Mouse (Mus musculus) neural tube, embryonic 11.5 days (tissue): ENCODE results near the gene Tnfrsf9. TPM values are rescaled to one million over a fixed set of nuclear protein-coding genes. Genes with fewer than 3 reads are reported as not detected.

Source experiments
- ATAC-seq: fragments of 200-750 bp; cut with Nextera tagmentation; 2 replicates; pipeline ENCODE4 v1.8.0; 2017; ENCODE audit warnings: moderate number of reproducible peaks, mild to moderate bottlenecking, moderate TSS enrichment, moderate library complexity; ENCODE audit not compliant: insufficient read depth, low FRiP score, low TSS enrichment
- DNase-seq: peaks from one replicate; pipeline ENCODE4 v3.0.0-alpha.2; 2015; ENCODE audit warnings: low spot score
- H3K27ac ChIP-seq: fragments of 300-500 bp; sonication (generic); 2 replicates; pipeline ENCODE4 v1.5.1; 2014; ENCODE audit warnings: low read depth, mild to moderate bottlenecking, low read length
- H3K27me3 ChIP-seq: fragments of 300-500 bp; sonication (generic); 2 replicates; pipeline ENCODE4 v1.6.1; 2014; ENCODE audit warnings: mild to moderate bottlenecking, low read length, mixed read lengths; ENCODE audit not compliant: control insufficient read depth, insufficient read depth
- H3K36me3 ChIP-seq: fragments of 300-500 bp; sonication (generic); 2 replicates; pipeline ENCODE4 v1.6.1; 2014; ENCODE audit warnings: mild to moderate bottlenecking, low read length, moderate library complexity, mixed read lengths; ENCODE audit not compliant: control insufficient read depth, insufficient read depth
- H3K4me1 ChIP-seq: fragments of 300-500 bp; sonication (generic); 2 replicates; pipeline ENCODE4 v1.6.1; 2014; ENCODE audit warnings: low read length, mixed read lengths; ENCODE audit not compliant: control insufficient read depth, insufficient read depth
- H3K4me2 ChIP-seq: fragments of 300-500 bp; sonication (generic); 2 replicates; pipeline ENCODE4 v1.6.1; 2014; ENCODE audit warnings: low read depth, mild to moderate bottlenecking, moderate library complexity
- H3K4me3 ChIP-seq: fragments of 300-500 bp; sonication (generic); 2 replicates; pipeline ENCODE4 v1.5.1; 2014; ENCODE audit warnings: low read depth, low read length
- H3K9ac ChIP-seq: fragments of 300-500 bp; sonication (generic); 2 replicates; pipeline ENCODE4 v1.6.1; 2014; ENCODE audit warnings: mild to moderate bottlenecking, low read length
- H3K9me3 ChIP-seq: fragments of 300-500 bp; sonication (generic); 2 replicates; pipeline ENCODE4 v1.6.1; 2016; ENCODE audit warnings: low read length; ENCODE audit not compliant: control insufficient read depth
- WGBS: fragments of 180-500 bp; shearing (Covaris S2); extraction: QIAGEN DNeasy Blood & Tissue Kit; methylation state at CpG from one replicate; pipeline ENCODE4 v1.1.7; 2014; 5-methylcytosine and 5-hydroxymethylcytosine counted together
- polyA plus RNA-seq: library from polyadenylated mRNA; unstranded; fragments of >200 nt; fragmentation: Nextera tagmentation; extraction: Ambion mirVana; gene quantifications from 2 replicates; pipeline ENCODE4 v1.2.1, GENCODE M21; 2014

Gene Tnfrsf9
- polyA plus RNA-seq, 1 experiment from 2014 or later, result 0.20 TPM

DNA sequence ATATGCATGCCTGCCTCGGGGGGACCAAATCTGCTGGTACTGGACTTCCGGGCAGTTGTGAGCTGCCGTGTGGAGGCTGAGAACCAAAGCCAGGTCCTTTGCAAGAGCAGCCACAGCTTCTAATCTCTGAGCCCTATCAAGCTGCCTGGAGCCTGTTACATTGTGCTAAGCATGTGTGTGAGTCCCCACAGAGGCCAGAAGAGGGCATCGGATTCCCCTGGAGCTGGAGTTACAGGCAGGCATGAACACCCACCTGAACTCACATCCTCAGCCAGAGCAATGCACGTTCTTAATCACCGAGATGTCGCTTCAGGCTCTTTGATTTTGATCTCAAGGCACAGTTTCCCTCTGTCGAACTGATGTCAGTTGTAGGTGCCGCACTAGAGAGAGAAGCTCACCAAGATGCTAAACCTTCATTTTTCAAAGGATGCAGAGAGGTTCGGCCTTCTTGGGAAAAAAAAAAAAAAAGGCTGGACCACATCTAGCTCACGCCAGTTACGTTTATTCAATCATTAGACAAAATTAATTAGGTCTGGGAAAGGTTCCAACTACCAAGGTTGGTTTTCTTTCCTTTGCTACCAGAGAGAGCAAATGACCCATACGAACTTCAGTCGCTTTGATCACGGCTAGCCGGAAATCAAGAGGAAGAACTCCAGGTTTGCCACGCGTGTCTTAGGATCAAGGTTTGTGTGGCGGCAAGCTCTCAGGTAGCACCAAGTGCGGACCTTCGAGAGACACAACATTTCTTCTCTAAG lies 64.0 kb downstream of the Tnfrsf9 start:
- no peaks in the 10 kb centered on the region for H3K9me3 ChIP-seq
- H3K27ac ChIP-seq, result no peak overlapping the region
- no peak overlapping the region for H3K9ac ChIP-seq
- no peaks in the 10 kb centered on the region for H3K4me1 ChIP-seq
- no peak overlapping the region for H3K4me2 ChIP-seq
- 91% methylated on average over 21 of the region's 21 CpGs for WGBS
- DNase-seq, result no peak
- no peaks in the 10 kb centered on the region for H3K27me3 ChIP-seq
- no peak for ATAC-seq
- H3K36me3 ChIP-seq, result no peaks in the 10 kb centered on the region
- no peak overlapping the region for H3K4me3 ChIP-seq

DNA sequence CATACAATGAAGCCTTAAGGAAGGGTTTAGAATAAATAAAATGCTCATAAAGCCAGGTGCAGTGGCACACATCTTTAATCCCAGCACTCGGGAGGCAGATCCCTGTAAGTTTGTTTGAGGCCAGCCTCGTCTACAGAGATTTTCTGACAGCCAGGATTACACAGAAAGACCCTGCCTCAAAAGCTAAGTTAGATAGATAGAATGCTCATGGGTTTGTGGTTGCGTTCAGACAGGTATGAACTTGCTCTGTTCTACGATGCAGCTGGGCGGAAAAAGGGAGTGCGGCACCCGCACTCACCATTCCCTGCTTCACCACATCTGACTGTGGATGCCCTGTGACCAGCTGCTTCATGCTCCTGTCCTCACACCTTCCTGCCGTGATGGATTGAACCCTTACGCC lies 65.1 kb downstream of the Tnfrsf9 start:
- Histone ChIP-seq H3K36me3 (no peaks in the 10 kb centered on the region), H3K27me3 (no peaks in the 10 kb centered on the region), H3K4me2 (no peak overlapping the region), H3K9me3 (no peaks in the 10 kb centered on the region), H3K4me1 (no peaks in the 10 kb centered on the region), H3K4me3 (no peak overlapping the region), H3K9ac (no peak overlapping the region), H3K27ac (no peak overlapping the region)
- WGBS, result 78% methylated on average over 9 of the region's 9 CpGs
- DNase-seq (no peak), ATAC-seq (no peak)

DNA sequence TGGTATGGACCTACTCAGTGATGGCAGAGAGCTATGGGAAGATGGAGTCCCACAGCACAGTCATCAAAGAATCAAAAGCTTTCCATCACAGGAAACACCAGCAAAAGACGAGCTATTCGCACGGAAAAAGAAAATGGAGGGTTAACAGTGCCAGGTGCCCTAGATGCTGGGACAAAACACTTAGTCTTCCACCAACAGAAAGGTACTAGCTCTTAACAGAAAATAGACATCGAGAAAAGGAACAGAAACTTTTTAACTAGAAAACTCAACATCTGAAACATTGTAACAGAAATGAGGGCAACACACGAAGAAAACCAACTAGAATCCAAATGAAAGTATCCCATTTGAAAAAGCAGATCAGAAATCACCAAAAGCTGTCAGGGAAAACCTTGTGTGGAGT lies 65.8 kb downstream of the Tnfrsf9 start:
- DNase-seq (no peak), ATAC-seq (no peak)
- H3K27ac ChIP-seq, result no peak overlapping the region
- no peak overlapping the region for H3K4me2 ChIP-seq
- no peaks in the 10 kb centered on the region for H3K36me3 ChIP-seq
- no peaks in the 10 kb centered on the region for H3K9me3 ChIP-seq
- 91% methylated on average over 5 of the region's 5 CpGs for WGBS
- no peak overlapping the region for H3K4me3 ChIP-seq
- no peaks in the 10 kb centered on the region for H3K27me3 ChIP-seq
- H3K9ac ChIP-seq, result no peak overlapping the region
- H3K4me1 ChIP-seq, result no peaks in the 10 kb centered on the region

DNA sequence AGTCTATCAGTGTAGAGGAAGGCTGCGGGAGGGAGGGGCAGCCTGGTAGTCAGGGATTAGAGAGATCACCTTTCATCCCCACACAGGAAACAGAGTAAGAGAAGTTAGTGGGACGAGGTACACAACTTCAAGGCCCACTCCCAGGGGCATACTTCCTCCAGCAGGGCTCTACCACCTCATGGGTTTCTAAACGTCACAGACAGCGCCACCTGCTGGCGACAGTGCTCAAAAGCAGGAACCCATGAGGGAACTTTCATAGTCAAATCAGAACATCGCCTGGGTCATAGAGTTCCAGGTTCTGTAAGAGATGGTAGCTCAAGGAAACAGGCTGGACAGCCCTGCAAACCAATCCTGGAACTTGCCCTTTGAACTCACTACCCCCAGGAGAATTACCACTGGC lies 75.8 kb downstream of the Tnfrsf9 start:
- Histone ChIP-seq H3K36me3 (no peaks in the 10 kb centered on the region), H3K9ac (no peak overlapping the region), H3K4me3 (no peak overlapping the region), H3K4me1 (no peaks in the 10 kb centered on the region), H3K4me2 (no peak overlapping the region), H3K27me3 (no peaks in the 10 kb centered on the region), H3K9me3 (no peaks in the 10 kb centered on the region), H3K27ac (no peak overlapping the region)
- 47% methylated on average over 6 of the region's 6 CpGs for WGBS
- DNase-seq (peak; percentile 26), ATAC-seq (no peak)

Other genes starting within 250 kb of the Tnfrsf9 start
- 62.4 and 63.7 TPM in 2 replicates for gene Errfi1, start 60.6 kb upstream of the Tnfrsf9 start, polyA plus RNA-seq
- 417 and 424 TPM in 2 replicates for gene Park7, start 125 bp upstream of the Tnfrsf9 start, polyA plus RNA-seq
- not detected in 2 replicates for gene Uts2, start 82.5 kb downstream of the Tnfrsf9 start, polyA plus RNA-seq
- gene Per3, start 130.1 kb downstream of the Tnfrsf9 start, polyA plus RNA-seq, result 4.9 and 5.0 TPM in 2 replicates
- 66.1 and 72.8 TPM in 2 replicates for gene Vamp3, start 143.4 kb downstream of the Tnfrsf9 start, polyA plus RNA-seq
- gene Gm13090, start 175.0 kb downstream of the Tnfrsf9 start, polyA plus RNA-seq, result 0.54 TPM in 1 of 2 replicates, not detected in the other